Mouse (Mus musculus) left cerebral cortex, postnatal 14 days (tissue): ENCODE data around the gene 1810043G02Rik. TPM values are rescaled to one million over a fixed set of nuclear protein-coding genes. Genes with fewer than 3 reads are reported as not detected.
A peak's percentile ranks its signal among the peaks of the same experiment; 100 is the strongest.
"Not testable (repeated sequence)": the region's sequence is repeated elsewhere in the genome, so short reads cannot be mapped to it uniquely, and the experiment has no call there.

ENCODE experiments used
- DNase-seq, 2 experiments: peaks; one replicate each; pipeline ENCODE4 v3.0.0; 2021 to 2022; ENCODE audit warnings: low spot score in 2 of 2, mixed read lengths in 1 of 2
- intact Hi-C: fragments of 180-260 bp; cut with DNase I; formaldehyde crosslinking; loops from one replicate; pipeline ENCODE4 v1.15.1; 2025
- long read RNA-seq, 2 experiments: library from polyadenylated mRNA; stranded (forward); transcript quantifications; one replicate each; pipeline ENCODE4 v2.0.0; 2021
- total RNA-seq, 2 experiments: library from RNA; stranded (reverse); gene quantifications; 2 replicates each; pipeline ENCODE4 v1.2.3; 2021

The 1810043G02Rik gene
- 10 to 100 TPM; 33.0 to 37.4 TPM for total RNA-seq
- long read RNA-seq, experiment 1, partial matches to known transcripts = 2 of 13 reads
- long read RNA-seq, experiment 1, other reads (novel, unspliced or antisense) = 8 of 13 reads
- long read RNA-seq, experiment 2, partial matches to known transcripts = 0 of 8 reads
- long read RNA-seq, experiment 2, other reads (novel, unspliced or antisense) = 8 of 8 reads

GRCm38 (mm10) chr10:77978351-77979350 lies at the start of gene 1810043G02Rik:
1810043G02Rik (plus strand) TSS chr10:77978524.
- intact Hi-C loops = no loop called here
- peak; percentile 99 for DNase-seq

- no peak for DNase-seq
- intact Hi-C loops = no loop called here
These were observed 38.6 kb upstream of the 1810043G02Rik start for GRCm38 (mm10) chr10:77939685-77940084.

GRCm38 (mm10) chr10:77950468-77950867 lies 27.9 kb upstream of the 1810043G02Rik start:
- intact Hi-C loops, DNase-seq: not testable (repeated sequence)

GRCm38 (mm10) chr10:77962725-77963124 lies 15.6 kb upstream of the 1810043G02Rik start:
- DNase-seq = no peak

GRCm38 (mm10) chr10:77963971-77964370 lies 14.4 kb upstream of the 1810043G02Rik start:
- no peak for DNase-seq
- intact Hi-C loops = no loop called here

More at GRCm38 (mm10) chr10:77962725-77963124, 15.6 kb upstream of the 1810043G02Rik start:
- intact Hi-C loops = no loop called here

GRCm38 (mm10) chr10:77969274-77969972 lies 8.9 kb upstream of the 1810043G02Rik start:
- intact Hi-C loops = no loop called here
- peak in 1 of 2 experiments; percentile 77 for DNase-seq

GRCm38 (mm10) chr10:77969973-77970325 lies 8.4 kb upstream of the 1810043G02Rik start:
- DNase-seq = no peak
- intact Hi-C loops = no loop called here

GRCm38 (mm10) chr10:77970481-77970880 lies 7.8 kb upstream of the 1810043G02Rik start, which contains the start of gene Trpm2:
Trpm2 (minus strand) TSS chr10:77970563.
- intact Hi-C loops = no loop called here
- no peak for DNase-seq

GRCm38 (mm10) chr10:77971191-77971590 lies 7.1 kb upstream of the 1810043G02Rik start:
- intact Hi-C loops = no loop called here
- DNase-seq = no peak

- intact Hi-C loops = no loop called here
- DNase-seq = peak; percentile 65 to 73
These were observed 6.4 kb upstream of the 1810043G02Rik start for GRCm38 (mm10) chr10:77971709-77972553.

GRCm38 (mm10) chr10:77974323-77974722 lies 4.0 kb upstream of the 1810043G02Rik start:
- intact Hi-C loops = no loop called here

GRCm38 (mm10) chr10:77974811-77975210 lies 3.5 kb upstream of the 1810043G02Rik start:
- intact Hi-C loops = no loop called here
- no peak for DNase-seq

More at GRCm38 (mm10) chr10:77974323-77974722, 4.0 kb upstream of the 1810043G02Rik start:
- no peak for DNase-seq

- intact Hi-C loops = no loop called here
- no peak for DNase-seq
These were observed 2.7 kb upstream of the 1810043G02Rik start for GRCm38 (mm10) chr10:77975653-77976052.

- intact Hi-C loops = no loop called here
- DNase-seq = no peak
These were observed 1.7 kb upstream of the 1810043G02Rik start for GRCm38 (mm10) chr10:77976458-77977150.

GRCm38 (mm10) chr10:77984660-77985059 lies 6.3 kb downstream of the 1810043G02Rik start:
- DNase-seq = peak; percentile 80 to 88
- intact Hi-C loops = loop anchor here (5.0 kb wide), 1 partner anchor 33 kb away; no protein-coding TSS in a partner anchor

GRCm38 (mm10) chr10:77985775-77986174 lies 7.5 kb downstream of the 1810043G02Rik start:
- no peak for DNase-seq
- intact Hi-C loops = no loop called here

- no peak for DNase-seq
- intact Hi-C loops = no loop called here
These were observed 17.3 kb downstream of the 1810043G02Rik start for GRCm38 (mm10) chr10:77995639-77996038.

- intact Hi-C loops = no loop called here
- DNase-seq = no peak
These were observed 21.9 kb downstream of the 1810043G02Rik start for GRCm38 (mm10) chr10:78000200-78000599.
